Mouse (Mus musculus): Measurements from ENCODE around the gene Smarcal1. TPM values are rescaled to one million over a fixed set of nuclear protein-coding genes. Genes with fewer than 3 reads are reported as not detected.

Gene Smarcal1
- polyA plus RNA-seq (2017; shearing (Covaris generic)): 18.6 TPM

GRCm38 (mm10) chr1:72582947-72583731 lies at the start of gene Smarcal1:
Gene Smarcal1, plus strand, starts transcription at chr1:72583251.

GRCm38 (mm10) chr1:72536611-72537351 lies 46.3 kb upstream of the Smarcal1 start, which contains the start of gene March4:
Gene March4, minus strand, starts transcription at chr1:72536930.

Other genes starting within 250 kb of the Smarcal1 start
- gene March4, start 46.3 kb upstream of the Smarcal1 start, polyA plus RNA-seq (2017; shearing (Covaris generic)): not detected
- not detected for gene Ankar, start 117.3 kb downstream of the Smarcal1 start, polyA plus RNA-seq (2017; shearing (Covaris generic))
- gene Rpl37a, start 128.0 kb downstream of the Smarcal1 start, polyA plus RNA-seq (2017; shearing (Covaris generic)): 2,506 TPM
- not detected for gene Igfbp2, start 241.3 kb downstream of the Smarcal1 start, polyA plus RNA-seq (2017; shearing (Covaris generic))